Mouse (Mus musculus): ENCODE data around the gene Fbxo5.

The Fbxo5 gene

DNA sequence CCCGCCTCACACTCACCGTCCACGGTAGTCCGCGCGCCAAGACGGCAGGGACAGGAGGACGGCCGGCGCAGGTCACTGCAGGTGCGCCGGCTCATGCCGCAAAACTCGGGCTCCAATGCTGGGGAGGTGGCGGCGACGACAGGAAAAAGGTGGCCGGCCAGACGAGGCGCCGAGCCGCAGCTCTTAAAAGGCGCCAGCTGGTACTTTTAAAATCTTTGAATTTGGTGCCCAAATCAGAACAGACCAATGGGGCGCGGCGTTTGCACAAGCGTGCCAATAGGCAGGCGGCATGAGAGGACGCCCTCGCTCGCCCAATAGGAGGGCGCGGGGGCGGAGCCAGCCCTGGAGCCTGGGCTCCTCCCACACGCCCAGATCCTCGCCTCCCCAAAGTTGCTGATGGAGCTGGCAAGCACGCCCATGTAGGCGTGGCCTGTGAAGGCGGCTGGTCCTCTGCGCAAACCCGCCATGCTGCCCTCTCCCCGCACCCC is at the start of gene Fbxo5:
TSS of gene Fbxo5 (minus strand) at position 358 of the 488 bp plus-strand sequence.
- DNase-seq, result peak; percentile 99

DNA sequence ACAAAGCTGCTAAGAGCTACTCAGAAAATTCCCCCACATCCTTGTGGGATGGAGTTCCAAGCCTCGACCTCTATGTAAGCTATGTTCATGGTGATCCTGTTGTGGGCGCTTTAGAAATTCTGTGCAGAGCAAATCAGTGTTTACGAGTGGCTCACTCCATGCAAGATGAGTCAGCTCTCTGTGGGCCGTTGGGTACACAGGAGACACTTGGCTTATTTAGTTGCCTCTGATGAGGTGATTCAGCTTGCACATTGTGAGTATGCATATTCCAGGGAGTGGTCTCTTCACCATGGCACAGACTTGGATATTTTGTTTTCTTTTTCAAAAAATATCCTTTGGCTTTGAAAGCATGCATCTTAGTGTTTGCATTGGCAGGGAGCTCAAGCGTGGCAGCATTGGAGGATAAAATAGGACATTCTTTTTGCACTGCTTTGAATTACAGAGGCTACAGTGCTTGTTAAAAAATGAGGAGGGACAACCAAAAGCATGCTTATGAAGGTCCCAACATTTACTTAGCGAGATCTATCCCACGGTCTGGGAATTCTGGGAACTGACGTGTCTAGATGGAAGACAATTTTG is 48.0 kb upstream of the Fbxo5 start:
- DNase-seq, result no peak

DNA sequence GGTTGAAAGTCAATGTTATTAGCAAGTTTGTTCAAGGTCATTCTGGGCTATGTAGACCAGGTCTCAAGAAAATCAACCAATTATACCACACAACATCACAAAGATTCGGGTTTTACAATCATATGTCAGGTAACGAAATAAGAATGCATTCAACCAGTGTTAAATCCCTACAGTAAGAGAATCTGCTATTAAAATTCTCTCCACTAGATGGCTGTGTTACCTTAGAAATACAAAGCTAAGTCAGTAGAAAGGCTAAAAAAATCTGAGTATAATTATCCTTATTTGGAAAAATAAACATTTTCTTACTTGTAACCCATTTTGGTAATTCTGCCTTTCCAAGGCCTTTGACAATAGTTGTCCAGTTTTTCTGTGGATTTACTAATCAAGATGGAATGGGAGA is 41.5 kb upstream of the Fbxo5 start:
- peak; percentile 32 for DNase-seq

DNA sequence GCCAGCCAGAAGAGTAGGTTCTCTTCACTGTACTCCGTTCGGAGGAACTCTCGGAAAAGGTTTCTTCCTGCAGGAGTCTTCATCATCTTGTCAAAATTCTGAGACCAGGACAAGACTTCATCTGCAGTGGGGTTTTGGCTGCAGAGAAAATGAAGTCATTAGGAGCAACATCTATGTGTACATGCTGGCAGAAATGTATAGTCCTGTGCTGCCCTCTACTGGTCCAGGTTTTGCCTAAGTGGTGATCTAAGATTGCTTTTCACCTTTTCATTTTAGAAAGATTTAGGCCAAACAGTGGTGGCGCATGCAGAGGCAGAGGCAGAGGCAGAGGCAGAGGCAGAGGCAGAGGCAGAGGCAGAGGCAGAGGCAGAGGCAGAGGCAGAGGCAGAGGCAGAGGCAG is 36.0 kb upstream of the Fbxo5 start:
- DNase-seq, result peak; percentile 66

DNA sequence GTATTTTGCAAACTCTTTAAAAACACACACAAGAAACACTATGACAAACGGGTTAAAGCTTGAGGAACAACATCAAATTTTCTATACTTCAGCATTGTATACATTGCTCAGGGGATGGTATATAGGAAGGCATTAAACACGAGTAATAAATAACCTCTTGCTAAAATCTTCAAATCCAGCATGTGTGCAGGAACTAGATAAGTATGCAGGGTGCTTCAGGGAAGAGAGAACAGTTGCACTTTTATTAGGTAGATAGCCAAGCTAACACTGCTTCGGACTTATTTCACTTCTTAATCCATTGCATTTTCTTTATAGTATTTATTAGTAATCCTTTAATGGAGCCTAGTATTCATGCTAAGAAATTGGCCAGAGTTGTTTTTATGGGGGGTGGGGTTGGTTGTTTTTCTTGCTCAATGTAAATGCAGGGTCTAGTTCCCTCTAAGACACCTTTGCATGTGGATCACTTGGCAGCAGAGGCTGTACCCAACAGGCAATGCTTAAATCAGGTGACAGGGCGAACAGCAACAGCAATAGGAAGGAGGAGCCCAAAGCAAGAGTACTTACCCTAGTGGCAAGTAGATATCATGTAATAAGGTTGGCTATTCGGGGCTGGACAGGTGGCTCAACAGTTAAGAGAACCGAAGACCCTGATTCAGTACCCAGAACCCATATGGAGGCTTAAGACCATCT is 21.1 kb upstream of the Fbxo5 start:
- no peak for DNase-seq

DNA sequence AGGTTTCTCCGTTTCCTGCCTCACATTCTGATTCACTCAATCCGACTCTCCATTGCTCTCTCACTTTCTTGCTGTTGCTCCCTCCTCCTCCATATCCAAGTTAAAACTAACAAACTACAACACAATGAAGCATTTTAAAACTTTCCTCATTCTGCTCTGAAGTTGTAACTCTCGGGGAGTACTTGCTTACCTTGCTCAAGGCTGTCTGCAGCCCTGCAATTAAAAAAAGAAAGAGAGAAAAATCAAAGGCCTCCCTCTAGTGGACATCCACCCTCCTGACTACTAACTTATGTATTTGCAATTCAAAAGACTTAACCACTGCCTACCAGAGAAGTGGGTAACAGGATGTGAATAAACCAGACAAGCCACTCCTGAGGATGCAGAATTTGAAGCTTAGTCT is 19.4 kb upstream of the Fbxo5 start:
- peak; percentile 84 for DNase-seq

DNA sequence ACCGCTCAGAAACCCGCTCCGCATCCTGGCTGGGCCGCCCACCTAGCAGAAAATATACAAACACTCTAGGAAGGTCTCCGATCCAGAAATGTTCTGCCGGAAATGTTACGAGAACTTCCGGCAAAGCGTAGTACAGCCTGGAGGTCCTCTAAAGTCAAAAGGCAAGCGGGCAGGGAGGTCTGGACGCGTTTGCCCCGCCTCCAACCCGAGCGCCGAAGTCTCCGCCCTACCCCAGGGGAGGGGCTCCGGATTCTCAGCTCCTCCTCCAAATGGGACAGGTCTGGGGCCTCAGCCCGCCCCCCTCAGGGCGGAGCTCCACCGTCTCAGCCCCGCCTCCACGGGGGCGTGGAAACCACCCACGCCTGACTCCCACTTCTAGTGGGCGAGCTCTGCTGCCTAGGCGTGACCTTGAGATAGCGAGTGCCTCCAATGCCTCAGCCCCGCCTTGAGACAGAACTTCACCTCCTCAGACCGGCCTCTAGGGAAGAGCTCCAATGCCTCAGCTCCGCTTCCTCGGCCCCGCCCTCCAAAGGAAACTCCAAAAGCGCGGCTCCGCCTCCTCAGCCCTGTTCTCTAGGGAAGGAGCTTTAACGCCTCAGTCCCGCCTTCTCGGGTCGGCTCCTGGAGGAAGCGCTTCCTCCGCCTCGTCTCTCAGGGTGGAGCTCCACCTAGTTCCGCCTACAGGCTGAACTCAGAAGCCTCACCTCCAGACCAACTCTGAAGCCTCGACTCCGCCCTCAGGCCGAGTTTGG is 18.5 kb upstream of the Fbxo5 start, which contains the start of gene Mtrf1l:
TSS of gene Mtrf1l (minus strand) at position 171 of the 752 bp plus-strand sequence.
- DNase-seq, result peak; percentile 99

DNA sequence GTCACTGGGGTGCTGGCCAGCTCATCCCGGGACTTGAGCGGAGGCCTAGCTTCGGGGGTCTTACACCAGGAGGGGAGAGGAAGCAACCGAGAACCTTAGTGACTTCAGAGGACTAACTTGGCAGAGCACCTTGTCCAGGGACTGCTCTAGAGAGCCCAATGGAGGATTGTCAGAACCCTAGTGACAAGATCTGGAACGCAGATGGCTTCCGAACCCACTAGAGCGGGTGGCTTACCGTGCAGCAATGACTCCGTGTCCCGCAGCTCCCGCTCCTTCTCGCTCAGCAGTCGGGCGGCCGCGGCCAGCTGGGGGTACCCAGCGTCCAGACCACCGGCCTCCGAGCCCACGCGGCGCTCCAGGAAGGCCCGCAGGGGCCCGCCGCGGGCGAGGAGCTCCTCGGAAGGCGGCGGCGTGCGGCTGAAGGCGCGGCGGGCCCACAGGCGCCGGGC is 17.9 kb upstream of the Fbxo5 start:
- DNase-seq, result no peak

DNA sequence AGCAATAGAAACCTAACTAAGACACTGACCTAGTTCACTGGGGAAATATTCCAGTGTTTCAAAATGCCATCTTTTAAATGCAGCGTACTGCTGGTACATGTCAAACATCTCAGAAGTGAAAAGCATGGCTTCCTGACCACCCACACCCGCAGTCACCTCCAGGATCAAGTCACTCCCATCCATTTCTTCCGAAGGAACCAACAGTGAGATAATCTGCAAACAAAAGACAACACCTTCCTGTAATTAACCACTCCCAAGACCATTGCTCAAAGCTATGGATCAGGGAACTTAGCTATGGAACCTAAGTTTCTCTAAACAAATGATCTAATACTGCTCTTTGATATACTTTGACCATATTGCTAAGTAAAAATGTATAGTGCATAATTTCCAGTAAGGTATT is 13.4 kb upstream of the Fbxo5 start:
- DNase-seq, result no peak

DNA sequence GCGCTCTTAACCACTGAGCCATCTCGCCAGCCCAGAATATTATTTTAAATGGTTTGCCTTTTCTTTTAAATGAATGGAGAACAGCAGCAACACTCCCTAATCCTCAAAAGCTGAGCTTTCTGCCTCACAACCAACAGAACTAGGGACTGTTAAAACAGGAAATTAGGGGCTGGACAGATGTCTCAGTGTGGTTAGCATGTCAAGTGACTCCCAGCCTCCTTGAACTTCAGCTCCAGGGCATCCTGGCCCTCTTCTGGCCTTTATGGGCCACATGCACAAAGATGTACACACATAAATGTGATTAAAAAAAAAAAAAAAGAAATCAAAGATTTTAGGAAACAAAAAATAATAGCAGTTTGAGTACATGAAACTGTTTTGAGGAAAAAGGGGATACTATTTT is 10.6 kb upstream of the Fbxo5 start:
- no peak for DNase-seq

DNA sequence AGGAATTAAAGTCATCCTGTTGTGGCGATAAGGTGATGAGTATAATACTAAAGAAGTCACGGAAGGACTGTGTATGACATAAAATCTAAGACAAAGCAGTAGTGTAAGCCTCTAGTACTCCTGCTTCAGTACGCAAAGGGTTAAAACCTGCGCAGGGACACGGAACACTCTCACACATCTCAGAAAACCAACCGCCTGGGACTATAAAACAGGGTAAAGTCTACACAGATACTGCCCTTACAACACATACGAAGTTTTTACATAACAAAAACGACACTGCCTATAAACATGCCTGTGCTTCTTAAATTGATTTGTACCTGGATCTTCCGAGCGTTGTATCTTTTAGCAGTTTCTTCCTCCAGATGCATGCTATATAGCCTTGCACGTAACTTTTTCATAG is 8.3 kb upstream of the Fbxo5 start:
- DNase-seq, result no peak

DNA sequence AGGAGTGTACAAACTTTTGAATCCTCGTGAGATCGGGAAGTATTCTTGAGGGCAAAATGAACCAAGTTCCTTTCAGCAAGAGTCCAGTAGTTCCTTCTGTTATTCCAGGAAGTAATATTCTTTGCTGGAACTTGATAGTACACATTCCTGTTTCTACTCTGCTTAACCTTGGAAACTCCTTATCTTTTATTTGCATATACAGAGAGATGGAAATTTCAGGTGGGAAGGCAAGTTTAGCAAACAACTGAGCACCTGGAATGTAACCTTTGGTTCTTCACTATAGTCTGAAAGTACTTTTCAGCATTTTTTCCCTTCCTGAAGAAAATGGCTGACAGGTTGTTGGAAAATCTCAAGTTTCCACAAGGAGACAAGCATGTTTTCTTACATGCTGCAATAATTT is 2.3 kb upstream of the Fbxo5 start:
- DNase-seq, result no peak

DNA sequence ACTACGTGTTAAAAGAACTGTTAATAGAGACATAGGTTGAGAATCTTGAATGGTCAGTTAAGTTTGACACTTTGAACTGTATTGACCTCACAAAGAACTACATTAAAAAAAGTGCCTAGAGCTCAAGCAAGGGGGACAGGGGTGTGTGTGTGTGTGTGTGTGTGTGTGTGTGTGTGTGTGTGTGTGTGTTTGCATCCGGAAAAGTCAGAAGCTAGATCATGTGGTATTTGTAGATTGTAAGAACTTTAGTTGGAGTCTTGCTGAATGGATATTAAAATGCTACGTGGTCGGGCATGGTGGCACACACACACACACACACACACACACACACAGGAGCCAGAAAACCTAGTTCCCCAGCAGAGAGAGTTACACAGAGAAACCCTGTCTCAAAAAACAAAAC is 1.6 kb upstream of the Fbxo5 start:
- no peak for DNase-seq

DNA sequence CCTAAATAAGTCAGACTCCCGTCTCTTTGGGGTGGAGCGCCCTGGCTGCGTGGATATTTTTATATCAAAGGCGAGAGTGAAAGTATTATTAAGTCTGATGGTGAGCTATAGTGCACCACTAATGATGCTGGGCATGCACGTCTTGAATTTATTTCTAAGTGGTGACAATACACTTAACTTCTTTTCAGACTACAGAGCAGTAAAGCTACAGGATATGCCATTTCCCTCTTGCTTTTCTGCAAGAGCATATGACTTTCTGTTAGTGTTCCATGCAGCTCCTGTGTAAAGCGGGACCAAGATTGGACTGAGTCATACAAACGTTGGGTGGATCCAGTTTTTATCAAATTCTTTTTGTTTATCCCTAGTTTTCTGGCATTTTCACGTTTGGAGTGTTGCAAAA is 1.0 kb upstream of the Fbxo5 start:
- peak; percentile 33 for DNase-seq

DNA sequence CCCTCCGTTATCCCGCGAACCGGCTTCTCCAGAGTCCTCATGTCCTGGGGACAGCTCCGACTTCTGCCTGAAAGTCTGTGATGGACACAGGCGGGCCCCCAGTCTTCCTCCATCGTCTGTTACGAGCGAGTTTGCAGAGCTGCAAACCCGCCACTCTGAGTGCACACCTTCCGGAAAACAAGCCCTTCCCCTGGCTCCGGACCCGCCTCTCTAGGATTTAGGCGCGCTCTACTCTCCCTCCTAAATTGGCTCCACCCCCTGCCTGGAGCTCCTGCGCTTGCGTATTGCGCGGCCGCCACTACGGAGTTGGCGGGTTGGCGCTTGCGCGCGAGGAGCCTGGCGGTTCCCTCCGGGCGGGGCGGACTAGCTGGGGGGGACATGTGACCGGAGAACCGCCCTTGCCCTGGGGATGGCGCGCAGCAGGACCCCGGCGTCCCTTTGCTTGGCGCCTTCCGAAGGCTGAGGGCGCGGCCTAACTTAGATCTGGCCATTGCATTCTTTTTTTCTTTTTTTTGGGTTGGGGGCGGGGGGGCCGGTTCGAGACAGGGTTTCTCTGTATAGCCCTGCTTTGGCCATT is 419 bp upstream of the Fbxo5 start:
- DNase-seq, result peak; percentile 97

DNA sequence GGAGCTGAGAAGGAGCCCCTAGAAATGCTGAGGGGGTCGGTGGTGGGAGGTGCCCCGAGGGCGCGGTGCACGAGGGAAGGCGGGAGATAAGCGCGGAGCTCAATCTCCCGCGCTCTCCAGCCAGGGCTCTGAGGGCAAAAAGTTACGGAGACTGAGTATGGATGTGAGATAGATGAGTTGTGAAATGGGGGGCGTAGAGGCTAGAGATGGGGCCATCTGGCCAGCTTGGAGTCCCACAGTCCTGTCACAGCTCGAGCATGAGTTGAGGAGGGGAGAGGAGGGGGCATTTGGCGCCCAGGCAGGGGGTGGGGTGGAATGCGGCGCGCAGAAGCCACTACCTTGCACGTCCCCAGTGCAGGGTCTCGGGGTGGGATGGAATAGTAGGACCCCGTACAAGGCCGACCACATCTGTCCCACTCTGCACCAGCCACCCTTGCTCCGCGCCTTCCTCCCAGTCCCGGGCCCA is 676 bp downstream of the Fbxo5 start:
- no peak for DNase-seq

DNA sequence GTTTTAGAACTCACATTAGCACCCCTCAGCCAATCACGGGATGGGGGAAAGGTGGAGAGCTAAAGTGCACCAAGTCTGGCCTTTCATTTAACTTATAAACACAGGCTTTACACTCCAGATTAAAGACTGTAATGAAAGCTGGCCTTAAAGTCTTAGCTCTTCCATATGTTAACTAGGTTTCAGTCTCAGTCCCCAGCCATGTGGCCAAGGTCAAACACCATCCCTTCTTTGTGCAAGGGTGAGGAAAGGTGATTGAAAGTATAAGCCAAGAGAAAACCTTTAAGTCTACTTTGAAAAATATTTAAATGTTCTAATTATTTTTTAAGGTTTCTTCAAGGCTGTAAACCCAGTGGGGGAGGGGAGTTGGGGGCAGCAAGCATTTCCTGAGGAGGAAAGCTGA is 1.7 kb downstream of the Fbxo5 start:
- DNase-seq, result no peak

DNA sequence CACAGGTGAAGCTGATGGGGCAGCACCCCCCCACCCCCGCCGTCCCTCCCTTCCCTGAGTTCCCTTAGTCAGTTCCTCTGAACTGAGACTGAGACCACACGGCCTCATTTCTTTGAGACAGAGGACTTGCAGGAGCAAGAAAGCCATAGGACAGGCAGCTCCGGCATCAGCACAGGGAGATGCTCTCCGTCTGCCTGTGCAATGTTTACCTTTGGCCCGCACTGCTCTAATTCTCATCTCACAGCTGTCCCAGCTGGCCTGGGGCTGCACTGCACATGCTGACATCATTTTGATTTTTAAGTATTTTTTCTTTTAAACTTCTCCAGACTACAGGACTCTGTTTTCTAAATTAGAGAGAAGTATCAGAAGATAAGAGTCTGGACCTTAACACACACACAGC is 2.5 kb downstream of the Fbxo5 start:
- DNase-seq, result no peak

DNA sequence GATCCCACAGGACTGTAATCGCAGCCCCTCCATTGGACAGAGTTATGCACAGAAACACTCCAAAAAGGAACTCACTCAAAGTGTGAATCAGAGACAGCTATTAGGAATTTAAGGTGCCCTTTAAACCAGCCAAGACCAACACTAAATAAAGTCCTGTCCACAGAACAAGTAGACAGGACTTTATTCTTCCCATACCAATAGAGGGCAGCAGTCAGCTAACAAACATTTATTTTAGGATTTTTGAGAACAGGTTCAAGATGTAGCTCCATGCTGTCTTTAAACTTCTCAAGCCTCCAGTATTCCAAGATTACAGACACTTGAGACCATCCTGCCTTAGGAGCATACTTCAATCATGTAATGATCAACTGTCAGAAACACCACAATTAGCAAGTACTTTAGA is 4.9 kb downstream of the Fbxo5 start:
- DNase-seq, result peak; percentile 49

DNA sequence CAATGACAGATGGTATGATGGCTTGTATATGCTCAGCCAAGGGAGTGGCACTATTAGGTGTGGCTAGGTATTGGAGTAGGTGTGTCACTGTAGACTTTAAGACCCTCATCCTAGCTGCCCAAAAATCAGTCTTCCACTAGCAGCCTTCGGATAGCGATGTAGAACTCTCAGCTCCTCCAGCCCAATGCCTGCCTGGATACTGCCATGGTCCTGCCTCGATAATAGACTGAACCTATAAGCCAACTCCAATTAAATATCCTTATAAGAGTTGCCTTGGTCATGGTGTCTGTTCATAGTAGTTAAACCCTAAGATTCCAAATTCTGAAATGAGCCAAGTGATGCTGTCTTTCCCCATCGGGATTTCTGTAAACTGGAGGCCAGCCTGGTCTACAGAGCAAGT is 7.3 kb downstream of the Fbxo5 start:
- no peak for DNase-seq

DNA sequence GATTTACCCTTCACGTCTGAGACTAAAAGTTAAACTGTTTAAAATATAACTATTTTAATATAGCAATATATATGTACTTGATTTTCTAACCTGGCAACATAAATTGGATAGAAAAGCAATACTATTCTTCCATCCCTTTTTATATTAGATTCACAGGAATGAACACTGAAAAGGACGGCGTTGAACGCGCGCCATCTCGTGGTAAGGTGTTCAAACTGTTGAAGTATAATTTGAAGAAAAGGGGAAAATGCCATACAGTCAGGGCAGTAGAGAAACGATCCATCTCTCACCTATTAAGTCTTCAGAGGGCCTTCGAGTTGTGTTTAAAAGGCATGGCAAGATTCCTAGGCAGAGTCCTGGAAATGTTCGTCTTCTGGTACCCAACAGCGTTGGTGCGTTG is 14.7 kb downstream of the Fbxo5 start:
- peak; percentile 38 for DNase-seq

DNA sequence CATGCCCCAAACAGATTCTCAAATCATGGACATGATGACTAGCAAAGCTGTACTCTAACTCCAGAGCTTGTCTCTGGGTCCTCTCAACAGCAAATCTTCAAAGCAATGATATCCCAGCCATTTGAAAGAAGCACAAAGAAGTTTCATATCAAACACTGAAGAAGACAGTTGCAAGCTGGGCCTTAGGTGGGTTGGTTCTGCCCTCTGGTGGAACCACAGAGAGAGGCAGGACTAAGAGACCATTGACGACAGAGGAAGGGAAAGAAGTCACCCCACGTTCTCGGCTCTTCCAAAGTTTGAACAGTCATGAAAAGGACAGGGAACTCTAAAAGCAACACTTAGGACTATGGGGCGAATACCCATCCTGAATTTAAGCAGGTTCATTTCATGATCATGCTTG is 18.5 kb downstream of the Fbxo5 start:
- DNase-seq, result peak; percentile 35

Measured in kidney, adult 9 months (tissue).